Mouse (Mus musculus) CD4-positive naive resting alpha-beta T cell, adult 57 days (primary cell): Measurements from ENCODE around the gene Lcn6. TPM values are rescaled to one million over a fixed set of nuclear protein-coding genes. Genes with fewer than 3 reads are reported as not detected.

Experiments
- total RNA-seq: library from RNA; stranded (reverse); gene quantifications from one replicate; pipeline ENCODE4 v1.2.4, GENCODE M21; 2023

Gene Lcn6
- not detected for total RNA-seq

DNA sequence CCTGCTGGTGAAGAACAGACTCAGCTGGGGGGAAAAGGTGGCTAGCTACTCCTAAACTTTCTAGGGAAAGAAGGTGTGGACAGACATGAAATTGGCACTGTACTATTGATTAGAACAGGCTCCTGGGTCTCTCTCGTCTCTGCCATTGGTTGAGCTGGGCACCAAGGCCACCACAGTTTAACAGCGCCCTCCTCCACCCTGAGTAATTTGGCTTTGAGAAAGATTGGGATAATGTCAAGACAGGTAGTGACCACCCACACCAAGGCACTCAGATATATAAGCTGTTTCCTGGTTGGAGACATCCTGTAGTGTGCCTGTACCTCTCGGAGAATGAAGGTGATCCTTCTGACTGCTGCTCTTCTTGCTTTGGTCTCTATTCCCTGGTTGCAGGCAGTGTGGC, at the start of gene Lcn6:
Gene Lcn6, plus strand, starts transcription at position 301 of the 400 bp plus-strand sequence.

DNA sequence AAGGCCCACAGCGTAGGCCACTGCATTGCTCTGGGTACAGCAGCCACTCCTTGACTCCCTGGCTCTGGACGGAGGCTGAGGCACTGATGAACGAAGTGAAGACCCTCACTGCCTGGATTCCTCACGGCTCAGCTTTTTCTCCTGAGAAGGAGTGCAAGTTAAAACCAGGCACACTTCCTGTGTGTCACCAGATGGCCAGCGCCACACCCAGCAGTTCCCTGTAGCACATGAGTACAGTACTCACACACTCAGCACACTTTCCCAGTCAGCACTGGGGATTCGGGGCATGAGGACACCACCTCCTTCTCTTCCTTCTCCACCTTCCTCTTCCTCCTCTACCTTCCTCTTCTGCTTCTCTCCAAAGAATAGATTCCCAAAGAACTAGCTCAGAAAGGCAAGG, 48.8 kb upstream of the Lcn6 start, which contains the start of gene Fcna:
Gene Fcna, minus strand, starts transcription at position 220 of the 400 bp plus-strand sequence.

DNA sequence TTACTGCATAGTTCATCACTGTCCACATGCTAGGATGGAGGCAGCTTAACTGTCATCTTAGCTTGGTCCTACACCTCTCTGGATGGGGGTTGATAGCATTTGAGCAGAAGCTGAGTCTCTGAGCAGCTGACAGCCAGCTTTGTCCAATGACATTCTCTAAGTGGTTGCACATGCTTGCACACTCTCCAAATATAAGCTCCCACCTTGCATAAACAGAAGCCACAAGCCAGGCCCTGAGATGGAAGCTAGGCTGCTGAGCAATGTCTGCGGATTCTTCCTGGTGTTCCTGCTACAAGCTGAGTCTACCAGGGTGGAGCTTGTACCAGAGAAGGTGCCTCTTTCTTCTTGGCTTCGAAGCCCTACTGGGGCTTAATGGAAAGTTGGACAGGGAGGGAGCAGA, 23.7 kb upstream of the Lcn6 start, which contains the start of gene Lcn8:
Gene Lcn8, plus strand, starts transcription at position 219 of the 400 bp plus-strand sequence.

DNA sequence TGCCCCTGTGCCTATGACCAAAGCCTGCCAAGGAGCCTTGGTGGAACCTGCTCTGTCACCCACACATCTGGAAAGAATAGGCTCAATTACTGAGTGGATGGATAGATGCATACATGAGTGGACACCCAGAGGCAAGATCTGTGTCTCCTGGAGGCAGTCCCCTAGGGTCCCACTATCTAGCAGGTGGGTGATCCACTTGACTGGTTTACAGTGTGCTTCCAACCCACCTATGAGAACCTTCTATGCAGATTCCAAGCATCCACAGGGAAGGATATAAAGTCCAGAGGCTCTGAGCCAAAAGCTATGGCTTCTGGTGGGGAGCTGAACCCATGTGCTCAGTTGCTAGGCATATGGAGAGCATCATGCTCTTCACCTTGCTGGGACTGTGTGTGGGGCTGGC, 18.9 kb upstream of the Lcn6 start, which contains the start of gene Lcn5:
Gene Lcn5, plus strand, starts transcription at position 301 of the 400 bp plus-strand sequence.

DNA sequence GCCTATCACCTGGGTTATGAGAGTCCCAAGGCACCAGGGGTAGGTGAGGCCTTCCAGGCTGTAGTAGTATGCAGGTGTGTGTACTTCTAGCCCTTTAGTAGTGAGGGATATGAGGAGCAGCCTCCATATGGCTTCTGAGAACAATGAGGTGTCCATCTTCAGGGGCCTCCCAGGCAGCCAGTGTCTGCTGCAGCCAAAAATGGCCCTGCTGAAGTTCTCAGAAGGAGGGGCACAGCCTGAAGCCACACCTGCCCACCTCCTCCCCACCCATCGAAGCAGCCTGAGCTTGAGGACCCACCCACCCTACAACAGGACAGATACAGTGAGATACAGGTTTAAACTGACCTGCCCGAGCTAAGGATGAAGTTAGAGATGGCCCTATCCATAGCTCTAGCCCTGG, 5.8 kb downstream of the Lcn6 start, which contains the start of gene Lcn10:
Gene Lcn10, plus strand, starts transcription at position 301 of the 400 bp plus-strand sequence.

DNA sequence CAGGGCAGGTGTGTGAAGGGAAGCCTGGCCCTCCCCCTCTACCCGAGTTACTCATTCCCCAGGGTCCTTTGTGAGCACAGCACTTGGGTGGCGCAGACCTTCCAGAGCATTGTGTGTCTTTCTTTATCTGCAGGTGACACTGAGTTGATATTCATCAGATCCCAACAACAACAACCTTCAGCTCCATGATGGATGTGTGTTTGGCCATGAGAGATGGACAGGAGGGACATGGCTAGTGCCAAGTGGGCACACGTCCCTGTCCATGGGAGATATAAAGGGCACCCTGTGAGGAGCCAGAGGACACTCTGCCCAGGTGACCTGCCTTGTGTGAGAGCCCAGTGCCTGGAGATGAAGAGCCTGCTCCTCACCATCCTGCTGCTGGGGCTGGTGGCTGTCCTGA, 23.2 kb downstream of the Lcn6 start, which contains the start of gene Obp2a:
Gene Obp2a, plus strand, starts transcription at position 301 of the 400 bp plus-strand sequence.

DNA sequence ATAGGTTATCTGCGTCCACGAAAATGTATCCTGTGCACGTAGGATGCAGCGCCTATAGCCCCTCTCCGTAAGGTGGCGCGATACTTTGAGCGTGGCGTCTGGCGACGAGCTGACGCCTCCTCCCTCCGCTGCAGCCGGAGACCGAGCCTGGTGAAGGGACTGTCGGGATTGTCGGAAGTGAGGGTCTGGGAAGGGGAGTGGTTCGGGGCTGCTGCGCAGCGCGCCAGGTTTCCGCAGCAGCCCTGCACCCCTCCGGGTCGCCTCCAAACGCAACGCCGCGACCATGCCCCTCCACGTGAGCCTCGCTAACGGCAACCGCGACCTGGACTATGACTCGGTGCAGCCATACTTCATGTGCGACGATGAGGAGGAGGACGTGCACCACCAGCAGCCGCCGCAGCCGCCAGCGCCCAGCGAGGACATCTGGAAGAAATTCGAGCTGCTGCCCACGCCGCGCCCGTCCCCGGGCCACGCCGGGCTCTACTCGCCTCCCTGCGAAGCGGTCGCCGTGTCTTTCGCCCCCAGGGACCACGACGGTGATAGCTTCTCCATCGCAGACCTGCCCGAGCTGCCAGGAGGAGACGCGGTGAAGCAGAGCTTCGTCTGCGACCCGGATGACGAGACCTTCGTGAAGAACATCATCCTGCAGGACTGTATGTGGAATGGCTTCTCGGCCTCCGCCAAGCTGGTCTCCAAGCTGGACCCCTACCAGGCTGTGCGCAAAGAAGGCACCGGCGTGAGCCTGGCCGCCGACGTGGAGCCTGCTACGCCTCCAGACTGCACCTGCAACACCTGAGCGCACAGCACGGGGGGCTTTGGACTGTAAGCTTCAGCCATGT, 30.3 kb downstream of the Lcn6 start, which contains the start of gene Bmyc:
Gene Bmyc, plus strand, starts transcription at position 97 of the 839 bp plus-strand sequence.

Other genes with a start within 250 kb of the Lcn6 start
- 69.0 TPM for gene Abca2, start 248.1 kb upstream of the Lcn6 start, total RNA-seq
- not detected for gene Clic3, start 219.9 kb upstream of the Lcn6 start, total RNA-seq
- gene Paxx, start 215.7 kb upstream of the Lcn6 start, total RNA-seq: 92.6 TPM
- not detected for gene Ptgds, start 206.7 kb upstream of the Lcn6 start, total RNA-seq
- gene Lcn12, start 182.9 kb upstream of the Lcn6 start, total RNA-seq: not detected
- gene Fbxw5, start 176.0 kb upstream of the Lcn6 start, total RNA-seq: 47.7 TPM
- not detected for gene C8g, start 175.1 kb upstream of the Lcn6 start, total RNA-seq
- gene Traf2, start 129.8 kb upstream of the Lcn6 start, total RNA-seq: 49.0 TPM
- 117 TPM for gene Edf1, start 118.9 kb upstream of the Lcn6 start, total RNA-seq
- 3.6 TPM for gene Mamdc4, start 101.9 kb upstream of the Lcn6 start, total RNA-seq
- gene Phpt1, start 101.6 kb upstream of the Lcn6 start, total RNA-seq: 29.9 TPM
- 0.33 TPM for gene Ajm1, start 95.0 kb upstream of the Lcn6 start, total RNA-seq
- 105 TPM for gene Rabl6, start 68.3 kb upstream of the Lcn6 start, total RNA-seq
- gene Ccdc183, start 59.1 kb upstream of the Lcn6 start, total RNA-seq: not detected
- gene Tmem141, start 54.8 kb upstream of the Lcn6 start, total RNA-seq: 1.6 TPM
- gene Fcna, start 48.8 kb upstream of the Lcn6 start, total RNA-seq: 6.2 TPM
- not detected for gene Lcn8, start 23.7 kb upstream of the Lcn6 start, total RNA-seq
- gene Lcn5, start 18.8 kb upstream of the Lcn6 start, total RNA-seq: not detected
- not detected for gene Lcn10, start 5.9 kb downstream of the Lcn6 start, total RNA-seq
- gene Obp2a, start 23.3 kb downstream of the Lcn6 start, total RNA-seq: not detected
- gene Bmyc, start 30.0 kb downstream of the Lcn6 start, total RNA-seq: 17.0 TPM
- not detected for gene Obp2b, start 60.2 kb downstream of the Lcn6 start, total RNA-seq
- gene Lcn3, start 88.8 kb downstream of the Lcn6 start, total RNA-seq: not detected
- not detected for gene Lcn11, start 100.2 kb downstream of the Lcn6 start, total RNA-seq
- gene Gm13539, start 105.5 kb downstream of the Lcn6 start, total RNA-seq: not detected
- gene Glt6d1, start 139.1 kb downstream of the Lcn6 start, total RNA-seq: not detected
- gene Lcn9, start 146.4 kb downstream of the Lcn6 start, total RNA-seq: not detected
- not detected for gene Sohlh1, start 170.5 kb downstream of the Lcn6 start, total RNA-seq
- not detected for gene Kcnt1, start 186.9 kb downstream of the Lcn6 start, total RNA-seq